Mouse (Mus musculus) layer of hippocampus, adult 2 months (tissue): ENCODE measurements at regions not wholly inside any gene's neighbourhood (a gene's known extent, or its start where the extent isn't known, plus 50 kb on each side); places are given as distances from the start of the nearest gene placed in this dataset.

Experiments
- DNase-seq, 2 experiments: peaks; one replicate each; pipeline ENCODE4 v3.0.0; 2022; ENCODE audit warnings: low spot score in 2 of 2
- H3K27ac ChIP-seq: fragments of 200-600 bp; 2 replicates; pipeline ENCODE4 v1.8.1; 2022
- H3K4me3 ChIP-seq: fragments of 200-600 bp; 2 replicates; pipeline ENCODE4 v1.8.1; 2022; ENCODE audit warnings: mild to moderate bottlenecking
- CTCF ChIP-seq: fragments of 200-600 bp; conservative IDR thresholded peaks from 2 replicates; pipeline ENCODE4 v1.8.1; 2022; ENCODE audit warnings: antibody characterized with exemption, mild to moderate bottlenecking, moderate library complexity

DNA sequence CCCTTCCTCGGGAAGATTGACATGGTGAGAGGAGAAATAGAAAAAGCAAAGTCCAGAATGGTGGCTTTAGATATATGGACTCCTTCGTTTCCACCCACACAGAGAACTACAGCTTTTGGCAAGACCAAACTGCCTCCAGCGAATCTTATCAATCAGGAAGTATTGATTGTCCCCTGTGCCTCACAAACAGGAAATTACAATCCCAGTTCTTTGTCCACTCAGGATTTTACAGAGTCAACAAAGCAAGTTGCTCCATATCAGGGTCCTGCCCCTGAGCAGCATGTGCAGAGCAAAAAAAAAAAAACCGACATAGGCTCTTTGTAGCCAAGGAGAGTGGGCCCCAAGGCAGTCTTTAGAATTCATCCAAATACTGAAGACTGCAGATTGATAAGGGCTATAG is 454.8 kb downstream of the Nr2f2 start:
- no peak for DNase-seq
- H3K27ac ChIP-seq, result no peak overlapping the region
- H3K4me3 ChIP-seq, result no peak overlapping the region
- no peak for TF ChIP-seq CTCF

DNA sequence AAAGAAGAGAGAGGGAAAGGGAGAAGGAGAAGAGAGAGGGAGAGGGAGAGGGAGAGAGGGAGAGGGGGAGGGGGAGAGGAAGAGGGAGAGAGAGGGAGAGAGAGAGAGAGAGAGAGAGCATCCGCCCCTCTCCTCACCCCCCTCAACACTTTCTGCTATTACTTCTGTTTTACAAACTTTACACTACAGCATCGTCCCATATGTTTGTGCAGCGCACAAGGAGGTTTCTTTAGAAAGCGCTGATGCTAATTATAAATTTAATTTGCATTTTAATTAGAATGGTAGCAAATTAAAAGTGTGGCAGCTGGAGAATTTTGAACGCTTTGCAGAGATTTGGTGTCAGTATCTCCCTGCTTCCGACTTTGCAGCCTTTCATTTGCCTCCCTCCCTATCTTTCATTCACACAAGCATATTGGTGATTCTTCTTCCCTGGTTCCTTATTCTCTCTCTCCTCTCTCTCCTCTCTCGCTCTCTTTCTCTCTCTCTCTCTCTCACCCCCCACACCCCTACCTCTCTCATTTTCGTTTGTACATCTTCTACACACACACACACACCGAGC is 476.0 kb downstream of the Nr2f2 start:
- peak in 1 of 2 experiments; percentile 5 for DNase-seq
- Histone ChIP-seq H3K4me3 (no peak overlapping the region), H3K27ac (no peak overlapping the region)
- no peak for TF ChIP-seq CTCF

DNA sequence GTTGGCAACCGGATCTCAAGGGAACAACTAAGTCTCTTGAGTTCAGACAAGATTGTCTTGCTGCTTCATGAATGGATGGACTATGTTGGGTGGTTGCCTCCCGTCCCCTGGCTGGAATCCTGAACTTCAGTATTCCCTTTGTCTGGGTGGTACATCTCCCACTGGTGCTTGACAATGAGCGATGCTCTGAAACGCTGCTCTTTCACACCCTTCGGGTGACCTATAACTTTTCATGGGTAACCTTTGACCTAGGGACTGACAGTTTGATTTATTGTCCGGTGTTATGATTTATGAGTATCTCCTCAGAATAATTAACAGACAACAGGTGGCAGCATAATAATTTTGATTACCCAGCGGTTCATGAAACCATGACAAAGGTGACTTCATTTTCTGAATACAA is 478.3 kb downstream of the Nr2f2 start:
- TF ChIP-seq CTCF, result no peak
- Histone ChIP-seq H3K4me3 (no peak overlapping the region), H3K27ac (no peak overlapping the region)
- no peak for DNase-seq

DNA sequence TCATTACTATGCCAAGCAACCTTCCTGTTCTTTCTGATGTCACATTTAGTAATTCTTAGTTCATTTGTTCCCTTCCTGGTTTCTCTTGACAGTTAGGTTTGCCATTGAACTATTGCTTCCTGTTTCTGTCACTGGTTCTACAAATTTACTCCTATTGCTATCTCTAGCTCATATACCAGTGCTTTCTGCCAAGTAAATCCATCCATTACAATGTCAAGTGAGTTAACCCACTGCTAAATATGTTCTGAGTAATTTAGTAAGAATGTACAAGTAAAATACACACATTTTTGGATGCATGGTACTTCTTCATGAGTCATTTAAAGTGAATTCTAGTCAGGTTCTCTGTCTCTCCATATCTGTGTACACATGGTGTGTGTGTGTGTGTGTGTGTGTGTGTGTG is 489.5 kb downstream of the Nr2f2 start:
- H3K4me3 ChIP-seq, result no peak overlapping the region
- no peak overlapping the region for H3K27ac ChIP-seq
- no peak for DNase-seq
- TF ChIP-seq CTCF, result no peak

- no peak overlapping the region for H3K27ac ChIP-seq
- no peak for TF ChIP-seq CTCF
- no peak overlapping the region for H3K4me3 ChIP-seq
- no peak for DNase-seq
Measured at GRCm38 (mm10) chr7:69865801-69866200, 500.7 kb downstream of the Nr2f2 start.

GRCm38 (mm10) chr7:69844631-69845324 is 521.8 kb downstream of the Nr2f2 start:
- no peak overlapping the region for H3K27ac ChIP-seq
- TF ChIP-seq CTCF, result no peak
- H3K4me3 ChIP-seq, result no peak overlapping the region
- no peak for DNase-seq

- Histone ChIP-seq H3K27ac (no peak overlapping the region), H3K4me3 (no peak overlapping the region)
- no peak for DNase-seq
- no peak for TF ChIP-seq CTCF
Measured at GRCm38 (mm10) chr7:69837379-69837778, 529.2 kb downstream of the Nr2f2 start.

- no peak for DNase-seq
- Histone ChIP-seq H3K4me3 (no peak overlapping the region), H3K27ac (no peak overlapping the region)
- TF ChIP-seq CTCF, result no peak
Measured at GRCm38 (mm10) chr7:69827251-69827650, 539.3 kb downstream of the Nr2f2 start.

DNA sequence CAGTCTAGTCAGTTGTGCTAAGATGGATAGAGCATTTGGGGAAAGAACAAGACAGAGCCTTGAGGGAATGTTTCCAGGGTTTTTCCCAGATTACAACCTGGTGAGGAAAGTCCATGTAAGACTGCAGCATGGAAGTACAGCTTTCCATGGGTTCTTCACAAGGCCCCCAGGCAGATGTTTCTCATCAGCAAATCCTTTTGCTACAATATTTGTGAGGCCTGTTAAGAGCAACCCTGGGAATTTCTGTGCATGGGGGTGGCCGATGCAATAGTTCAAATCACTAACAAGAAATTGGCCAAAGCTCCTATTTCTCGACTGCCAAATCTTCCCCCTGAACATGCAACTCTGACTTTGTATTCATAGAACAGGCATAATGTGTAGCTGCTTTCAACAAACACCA is 546.0 kb downstream of the Nr2f2 start:
- Histone ChIP-seq H3K4me3 (no peak overlapping the region), H3K27ac (no peak overlapping the region)
- no peak for DNase-seq
- no peak for TF ChIP-seq CTCF

DNA sequence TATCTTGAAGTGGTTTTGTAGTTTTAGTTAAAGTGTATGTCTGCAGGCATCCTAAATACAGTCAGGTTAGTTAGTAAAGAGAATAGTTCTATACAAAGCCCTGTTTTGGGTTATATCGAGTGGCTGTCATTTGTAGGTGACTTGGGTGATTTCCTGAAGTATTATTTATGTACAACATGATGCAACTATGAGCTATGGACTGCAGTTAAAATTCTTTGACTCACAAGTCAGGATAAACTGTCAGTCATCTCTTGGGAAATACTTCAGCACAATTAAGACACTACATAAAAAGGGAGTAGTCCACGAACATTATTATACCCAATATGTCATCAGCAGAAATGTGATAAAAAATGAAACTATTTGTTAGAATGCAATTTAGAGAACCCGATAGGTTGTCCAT is 554.2 kb downstream of the Nr2f2 start:
- Histone ChIP-seq H3K27ac (no peak overlapping the region), H3K4me3 (no peak overlapping the region)
- no peak for DNase-seq
- TF ChIP-seq CTCF, result no peak

GRCm38 (mm10) chr7:69810873-69811272 is 555.7 kb downstream of the Nr2f2 start:
- H3K27ac ChIP-seq, result no peak overlapping the region
- DNase-seq, result peak; percentile 3 to 9
- TF ChIP-seq CTCF, result peak; percentile 79
- H3K4me3 ChIP-seq, result no peak overlapping the region; the same call in 1 of the 2 replicates

- TF ChIP-seq CTCF, result no peak
- H3K27ac ChIP-seq, result no peak overlapping the region
Measured at GRCm38 (mm10) chr7:69807220-69807619, 559.3 kb downstream of the Nr2f2 start.

DNA sequence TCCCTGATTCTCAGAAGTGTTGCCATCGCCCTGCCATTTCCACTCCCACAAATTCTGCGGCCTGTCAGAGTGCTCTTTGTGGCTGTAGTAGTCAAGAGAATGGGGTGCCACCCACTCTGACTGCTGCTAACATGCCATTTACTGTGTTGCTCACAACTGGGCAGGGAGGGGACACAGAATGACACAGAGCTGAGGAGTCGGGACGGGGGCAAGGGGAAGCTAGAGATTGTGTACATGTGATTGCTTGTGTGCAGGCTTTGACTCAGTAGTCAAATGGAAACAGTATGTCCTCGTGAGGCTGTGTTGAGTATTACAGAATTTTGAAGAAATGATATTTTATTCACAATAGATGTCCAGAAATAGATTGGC is 595.6 kb downstream of the Nr2f2 start:
- TF ChIP-seq CTCF, result peak; percentile 29; the same call in 1 of the 2 replicates

More at GRCm38 (mm10) chr7:69807220-69807619, 559.3 kb downstream of the Nr2f2 start:
- no peak for DNase-seq
- H3K4me3 ChIP-seq, result no peak overlapping the region

DNA sequence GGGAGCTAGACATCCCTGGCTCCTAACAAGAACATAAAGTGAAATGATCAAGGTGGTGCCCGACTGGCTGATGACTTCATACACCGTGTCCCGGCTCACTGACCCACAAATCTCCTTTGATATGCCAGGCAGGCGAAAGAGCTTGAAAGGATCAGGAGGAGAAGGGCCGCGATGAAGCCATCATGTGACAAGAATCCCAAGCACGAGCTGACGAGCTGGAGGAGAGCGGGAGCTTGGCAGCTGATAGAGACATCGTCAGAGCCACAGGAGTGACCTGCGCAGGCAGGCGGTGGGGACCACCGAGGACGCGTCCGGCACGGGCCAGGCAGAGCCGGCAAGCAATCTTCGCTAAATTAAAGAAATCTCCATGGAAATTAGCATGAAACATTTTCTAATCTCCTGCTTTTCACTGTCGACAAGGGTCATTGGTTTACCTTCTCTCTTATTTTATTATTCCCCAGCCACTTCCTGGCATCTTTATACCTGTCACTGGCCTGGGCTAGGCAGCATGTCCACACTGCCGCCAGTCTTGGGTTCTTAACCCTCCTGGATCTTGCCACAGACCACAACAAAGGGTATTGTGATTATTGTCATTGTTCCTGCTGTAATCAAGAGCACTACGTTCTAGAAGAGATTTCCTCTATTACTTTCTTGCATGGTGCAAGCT is 596.1 kb downstream of the Nr2f2 start:
- H3K27ac ChIP-seq, result no peak overlapping the region
- DNase-seq, result no peak
- TF ChIP-seq CTCF, result no peak
- H3K4me3 ChIP-seq, result no peak overlapping the region

More for the DNA sequence above, 595.6 kb downstream of the Nr2f2 start:
- Histone ChIP-seq H3K27ac (no peak overlapping the region), H3K4me3 (no peak overlapping the region)
- DNase-seq, result no peak
